Mouse (Mus musculus): ENCODE measurements around the gene Akt1.

- TF ChIP-seq CTCF (IDR thresholded peaks at IDR 0.05; ENCODE audit: extremely low read depth, insufficient read length, insufficient replicate concordance, low read depth, low read length) (no peak), POLR2A (IDR thresholded peaks at IDR 0.05; ENCODE audit: low read depth, low read length) (no peak)
Measured at GRCm38 (mm10) chr12:112606998-112607397, 67.7 kb downstream of the Akt1 start.
